Comparison of ENCODE assay signal across 8 mouse cellular contexts in genomic region chr12:57197363-57198026, GRCm38 (mm10). TPM values are rescaled to one million over a fixed set of nuclear protein-coding genes. Genes with fewer than 3 reads are reported as not detected.
DNase-seq lines count a peak whose midpoint lies in the region; ATAC-seq lines count a peak whose summit lies in the region.

TSS of gene Slc25a21 (minus strand) at chr12:57197472.

- no peaks in the 10 kb centered on the region for H3K36me3 ChIP-seq in heart, embryonic 16.5 days (ENCODE audit: control insufficient read depth, insufficient read depth)
- no peaks in the 10 kb centered on the region for H3K36me3 ChIP-seq in hindbrain, embryonic 14.5 days (replicated peaks; ENCODE audit: control insufficient read depth, insufficient read depth)
- H3K36me3 ChIP-seq in midbrain, embryonic 13.5 days = no peaks in the 10 kb centered on the region

- H3K4me1 ChIP-seq in heart, embryonic 16.5 days (ENCODE audit: control insufficient read depth, insufficient read depth, low read length) = no peaks in the 10 kb centered on the region
- H3K4me1 ChIP-seq in hindbrain, embryonic 14.5 days (replicated peaks; ENCODE audit: control insufficient read depth, insufficient read depth, low read length) = 0 out of 2 replicates have a peak, but pooled peaks cover 7% of the 10 kb centered on the region
- peaks cover 12% of the 10 kb centered on the region for H3K4me1 ChIP-seq in midbrain, embryonic 13.5 days (replicated peaks)

- DNase-seq in heart, adult 18-20 months = no peak
- DNase-seq in c-Kit-negative CD71-positive TER-119-positive erythroid progenitor cells, embryonic 14.5 days (ENCODE audit: low read depth, low spot score) = peak; percentile 68
- DNase-seq in hindbrain, embryonic 14.5 days (ENCODE audit: low spot score) = no peak
- no peak for DNase-seq in cerebellum, adult 8-10 months
- DNase-seq in urinary bladder, postnatal 25 days (ENCODE audit: low spot score) = no peak
- no peak for DNase-seq in kidney, postnatal 4 days

- peak within 1 kb of the TSS; percentile 56 for H3K4me3 ChIP-seq in heart, embryonic 16.5 days (ENCODE audit: low read length)
- peak within 1 kb of the TSS; percentile 42 for H3K4me3 ChIP-seq in hindbrain, embryonic 14.5 days (replicated peaks; ENCODE audit: low read length)
- H3K4me3 ChIP-seq in midbrain, embryonic 13.5 days (replicated peaks) = peak within 1 kb of the TSS; percentile 50

- WGBS in heart, embryonic 16.5 days = 76% methylated on average over 10 of the region's 10 CpGs
- WGBS in hindbrain, embryonic 14.5 days = 51% methylated on average over 10 of the region's 10 CpGs
- 45% methylated on average over 10 of the region's 10 CpGs for WGBS in midbrain, embryonic 13.5 days

- peak within 1 kb of the TSS; percentile 90 for H3K4me2 ChIP-seq in heart, embryonic 16.5 days (ENCODE audit: low read depth, low read length)
- H3K4me2 ChIP-seq in hindbrain, embryonic 14.5 days (replicated peaks) = peak within 1 kb of the TSS; percentile 71
- H3K4me2 ChIP-seq in midbrain, embryonic 13.5 days (replicated peaks) = peak within 1 kb of the TSS; percentile 84

- peak within 1 kb of the TSS; percentile 67 for H3K9ac ChIP-seq in heart, embryonic 16.5 days (ENCODE audit: low read length)
- peak within 1 kb of the TSS; percentile 41 for H3K9ac ChIP-seq in hindbrain, embryonic 14.5 days
- peak within 1 kb of the TSS; percentile 59 for H3K9ac ChIP-seq in midbrain, embryonic 13.5 days (replicated peaks)

- no peaks in the 10 kb centered on the region for H3K9me3 ChIP-seq in heart, embryonic 16.5 days (replicated peaks; ENCODE audit: control insufficient read depth, low read length)
- no peaks in the 10 kb centered on the region for H3K9me3 ChIP-seq in hindbrain, embryonic 14.5 days (ENCODE audit: control insufficient read depth, low read length)
- no peaks in the 10 kb centered on the region for H3K9me3 ChIP-seq in midbrain, embryonic 13.5 days

- ATAC-seq in heart, embryonic 16.5 days (replicated peaks; ENCODE audit: extremely low read depth, insufficient read depth, low FRiP score) = no peak
- no peak for ATAC-seq in hindbrain, embryonic 14.5 days (ENCODE audit: low FRiP score)
- ATAC-seq in midbrain, embryonic 13.5 days = no peak

- no peak within 1 kb of the TSS for H3K27ac ChIP-seq in heart, embryonic 16.5 days (ENCODE audit: low read length)
- H3K27ac ChIP-seq in hindbrain, embryonic 14.5 days = no peak within 1 kb of the TSS
- no peak within 1 kb of the TSS for H3K27ac ChIP-seq in midbrain, embryonic 13.5 days

- H3K27me3 ChIP-seq in heart, embryonic 16.5 days (ENCODE audit: control insufficient read depth, insufficient read depth, low read length) = peaks cover 4% of the 10 kb centered on the region; the same call in 1 of the 2 replicates
- H3K27me3 ChIP-seq in hindbrain, embryonic 14.5 days (ENCODE audit: control insufficient read depth, insufficient read depth, low read length) = peaks cover 23% of the 10 kb centered on the region
- H3K27me3 ChIP-seq in midbrain, embryonic 13.5 days = peaks cover 29% of the 10 kb centered on the region

RNA-seq across cellular contexts. Expression of gene Slc25a21, which starts in this region (rescaled TPM):
- 0.07 and 0.46 TPM in 2 replicates for polyA plus RNA-seq in heart, embryonic 16.5 days (2015; fragmentation: Nextera tagmentation; extraction: Ambion mirVana)
- under 1 TPM; 0.64 to 0.67 TPM for total RNA-seq in heart, adult 18-20 months (2021)
- polyA plus RNA-seq in hindbrain, embryonic 14.5 days (2014; fragmentation: Nextera tagmentation; extraction: Ambion mirVana) = 0.13 and 0.36 TPM in 2 replicates
- 0.14 and 0.27 TPM in 2 replicates for polyA plus RNA-seq in midbrain, embryonic 13.5 days (2015; fragmentation: Nextera tagmentation; extraction: Ambion mirVana)
